Mouse (Mus musculus) ZHBTc4 (cell line): ENCODE data around the gene Foxp4.
A peak's percentile ranks its signal among the peaks of the same experiment; 100 is the strongest.

Source experiments
- DNase-seq: peaks from one replicate; pipeline ENCODE4 v3.0.0-alpha.2; 2011; ENCODE audit warnings: low read depth, low spot score

Foxp4 gene

GRCm38 (mm10) chr17:47889727-47890126 lies 34.7 kb downstream of the Foxp4 start:
- DNase-seq = no peak

- DNase-seq = no peak
Measured at GRCm38 (mm10) chr17:47889267-47889666, 35.2 kb downstream of the Foxp4 start.

- no peak for DNase-seq
Measured at GRCm38 (mm10) chr17:47888641-47889040, 35.8 kb downstream of the Foxp4 start.

GRCm38 (mm10) chr17:47888155-47888455 lies 36.3 kb downstream of the Foxp4 start:
- DNase-seq = no peak

GRCm38 (mm10) chr17:47887381-47888154 lies 36.9 kb downstream of the Foxp4 start:
- DNase-seq = peak; percentile 94

- DNase-seq = no peak
Measured at GRCm38 (mm10) chr17:47883099-47883498, 41.3 kb downstream of the Foxp4 start.

GRCm38 (mm10) chr17:47881330-47881729 lies 43.1 kb downstream of the Foxp4 start:
- no peak for DNase-seq

GRCm38 (mm10) chr17:47879207-47879606 lies 45.2 kb downstream of the Foxp4 start:
- DNase-seq = no peak

GRCm38 (mm10) chr17:47878378-47879089 lies 45.9 kb downstream of the Foxp4 start:
- DNase-seq = no peak

GRCm38 (mm10) chr17:47877715-47878377 lies 46.6 kb downstream of the Foxp4 start:
- DNase-seq = no peak

- DNase-seq = peak; percentile 62
Measured at GRCm38 (mm10) chr17:47876776-47877714, 47.4 kb downstream of the Foxp4 start.

- DNase-seq = peak; percentile 90
Measured at GRCm38 (mm10) chr17:47873341-47873791, 51.1 kb downstream of the Foxp4 start.

GRCm38 (mm10) chr17:47872311-47873011 lies 52.0 kb downstream of the Foxp4 start:
- no peak for DNase-seq

GRCm38 (mm10) chr17:47869874-47870273 lies 54.6 kb downstream of the Foxp4 start:
- peak; percentile 66 for DNase-seq

- DNase-seq = peak; percentile 73
Measured at GRCm38 (mm10) chr17:47866037-47866436, 58.4 kb downstream of the Foxp4 start.

GRCm38 (mm10) chr17:47864496-47864895 lies 59.9 kb downstream of the Foxp4 start:
- DNase-seq = peak; percentile 97

- no peak for DNase-seq
Measured at GRCm38 (mm10) chr17:47863437-47863836, 61.0 kb downstream of the Foxp4 start.

- no peak for DNase-seq
Measured at GRCm38 (mm10) chr17:47863023-47863422, 61.4 kb downstream of the Foxp4 start.

- peak; percentile 81 for DNase-seq
Measured at GRCm38 (mm10) chr17:47855544-47855943, 68.9 kb downstream of the Foxp4 start.

- no peak for DNase-seq
Measured at GRCm38 (mm10) chr17:47854908-47855307, 69.5 kb downstream of the Foxp4 start.

- no peak for DNase-seq
Measured at GRCm38 (mm10) chr17:47853760-47854159, 70.7 kb downstream of the Foxp4 start.
